In the genomic region with DNA sequence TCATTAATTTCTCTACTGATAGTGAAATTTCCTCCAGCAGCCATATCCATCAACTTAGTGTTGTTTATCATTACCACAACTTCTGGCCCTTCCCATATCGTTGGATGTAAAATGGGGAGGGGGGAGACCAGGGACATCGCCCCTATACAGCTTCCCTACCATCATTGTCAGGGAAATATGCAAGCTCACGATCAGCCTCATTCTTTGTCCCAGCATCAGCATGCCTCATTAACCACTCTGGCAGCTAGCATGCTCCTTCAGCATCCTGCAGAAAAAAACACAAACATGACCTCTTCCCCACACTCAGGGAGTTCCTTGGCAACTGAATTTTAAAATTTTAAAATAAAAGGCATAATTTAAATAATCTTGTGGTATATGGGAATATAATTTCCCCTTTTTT, we compare ENCODE assay signal across 15 mouse cellular contexts.
"Had no signal": no experiment of that assay in that cellular context is flagged by ENCODE, and none has a peak within 500 bp of the region (broad histone marks: within the 10 kb centered on the region; RNA-seq: fewer than 3 reads in every experiment).

No protein-coding gene starts in this region.

- H3K27me3 ChIP-seq: kidney, embryonic 15.5 days; liver, embryonic 13.5 days; midbrain, embryonic 13.5 days; stomach, embryonic 15.5 days had no signal

- H3K4me3 ChIP-seq: kidney, embryonic 15.5 days; left cerebral cortex, adult 2 months; liver, embryonic 13.5 days; midbrain, embryonic 13.5 days; stomach, embryonic 15.5 days had no signal

- H3K4me1 ChIP-seq: kidney, embryonic 15.5 days; liver, embryonic 13.5 days; midbrain, embryonic 13.5 days; stomach, embryonic 15.5 days had no signal

- H3K27ac ChIP-seq: kidney, embryonic 15.5 days; left cerebral cortex, adult 2 months; liver, embryonic 13.5 days; midbrain, embryonic 13.5 days; stomach, embryonic 15.5 days had no signal

- H3K4me2 ChIP-seq: kidney, embryonic 15.5 days; liver, embryonic 13.5 days; midbrain, embryonic 13.5 days; stomach, embryonic 15.5 days had no signal

- DNase-seq: kidney, postnatal 10 days; kidney, postnatal 36 days; layer of hippocampus, postnatal 36 days; liver, embryonic 13.5 days; lung, adult 2 months; lung, postnatal 14 days; lung, postnatal 4 days; right cerebral cortex, postnatal 25 days; spleen, adult 18-20 months; thymus, adult 18-20 months; thymus, postnatal 36 days had no signal

- ATAC-seq: midbrain, embryonic 13.5 days had no signal

- H3K9ac ChIP-seq: kidney, embryonic 15.5 days; liver, embryonic 13.5 days; midbrain, embryonic 13.5 days; stomach, embryonic 15.5 days had no signal

- H3K9me3 ChIP-seq: kidney, embryonic 15.5 days; liver, embryonic 13.5 days; midbrain, embryonic 13.5 days; stomach, embryonic 15.5 days had no signal

- H3K36me3 ChIP-seq: kidney, embryonic 15.5 days; liver, embryonic 13.5 days; midbrain, embryonic 13.5 days; stomach, embryonic 15.5 days had no signal
